Comparison of ENCODE assay signal across 8 mouse cellular contexts in genomic region chr4:138708636-138709035, GRCm38 (mm10). TPM values are rescaled to one million over a fixed set of nuclear protein-coding genes. Genes with fewer than 3 reads are reported as not detected.
DNase-seq lines count a peak whose midpoint lies in the region; ATAC-seq and TF ChIP-seq lines count a peak whose summit lies in the region.

No protein-coding gene starts in this region.

- H3K9ac ChIP-seq in liver, embryonic 14.5 days (replicated peaks), result no peak overlapping the region
- no peak overlapping the region for H3K9ac ChIP-seq in stomach, embryonic 14.5 days (replicated peaks; ENCODE audit: low read depth, low read length)

- H3K4me3 ChIP-seq in liver, embryonic 14.5 days (ENCODE audit: insufficient read depth in 1 of 2, low read depth in 2 of 2, low read length in 2 of 2), result no peak overlapping the region
- H3K4me3 ChIP-seq in stomach, embryonic 14.5 days (ENCODE audit: low read depth, low read length), result no peak overlapping the region

- H3K9me3 ChIP-seq in liver, embryonic 14.5 days (ENCODE audit: control insufficient read depth, low read length), result no peaks in the 10 kb centered on the region
- no peaks in the 10 kb centered on the region for H3K9me3 ChIP-seq in stomach, embryonic 14.5 days (ENCODE audit: control insufficient read depth, low read depth, low read length)

- peak; percentile 44 for TF ChIP-seq CTCF in liver, embryonic 14.5 days (IDR thresholded peaks at IDR 0.05; ENCODE audit: low read depth)

- H3K4me1 ChIP-seq in liver, embryonic 14.5 days (replicated peaks; ENCODE audit: control insufficient read depth in 2 of 2, insufficient read depth in 2 of 2, low read length in 1 of 2), result no peaks in the 10 kb centered on the region
- H3K4me1 ChIP-seq in stomach, embryonic 14.5 days (ENCODE audit: control insufficient read depth, insufficient read depth, low read length), result no peaks in the 10 kb centered on the region

- peak; percentile 65 to 72 for DNase-seq in layer of hippocampus, postnatal 10 days (ENCODE audit: low spot score in 2 of 2)
- no peak for DNase-seq in layer of hippocampus, postnatal 36 days
- peak; percentile 35 for DNase-seq in Muller cell, postnatal 12 days (ENCODE audit: inconsistent ontology term)
- DNase-seq in cerebellum, adult 9-11 months, result peak; percentile 81
- DNase-seq in heart, postnatal 14 days, result peak; percentile 61 to 73
- no peak for DNase-seq in liver, embryonic 14.5 days (ENCODE audit: low read depth in 3 of 3, low spot score in 3 of 3)
- DNase-seq in frontal cortex, postnatal 25 days (ENCODE audit: low spot score in 2 of 2), result no peak

- intact Hi-C loops in heart, postnatal 14 days (cut with DNase I), result loop anchor here (1.0 to 2.0 kb wide), 3 partner anchors 40 to 143 kb away; no protein-coding TSS in a partner anchor

- no peak for ATAC-seq in liver, embryonic 14.5 days (ENCODE audit: insufficient read depth)
- 0 out of 2 replicates have a peak, but pooled peaks have one; percentile 33 for ATAC-seq in stomach, embryonic 14.5 days (ENCODE audit: insufficient number of reproducible peaks, insufficient read depth, low FRiP score, low read depth)

- H3K27me3 ChIP-seq in liver, embryonic 14.5 days (ENCODE audit: control insufficient read depth, insufficient read depth, low read length), result no peaks in the 10 kb centered on the region
- H3K27me3 ChIP-seq in stomach, embryonic 14.5 days (ENCODE audit: control insufficient read depth, insufficient read depth, low read length), result no peaks in the 10 kb centered on the region

- WGBS in liver, embryonic 14.5 days (ENCODE audit: insufficient replicate concordance), result 6% methylated on average over 7 of the region's 7 CpGs
- 10% methylated on average over 7 of the region's 7 CpGs for WGBS in stomach, embryonic 14.5 days

- H3K36me3 ChIP-seq in liver, embryonic 14.5 days (replicated peaks; ENCODE audit: control insufficient read depth, insufficient read depth, low read depth), result no peaks in the 10 kb centered on the region
- H3K36me3 ChIP-seq in stomach, embryonic 14.5 days (ENCODE audit: control insufficient read depth, insufficient read depth, low read length), result no peaks in the 10 kb centered on the region

- no peak overlapping the region for H3K27ac ChIP-seq in liver, embryonic 14.5 days
- H3K27ac ChIP-seq in stomach, embryonic 14.5 days (ENCODE audit: low read length), result no peak overlapping the region

- H3K4me2 ChIP-seq in liver, embryonic 14.5 days (ENCODE audit: low read depth), result no peak overlapping the region
- H3K4me2 ChIP-seq in stomach, embryonic 14.5 days (replicated peaks; ENCODE audit: low read depth, low read length), result no peak overlapping the region

- TF ChIP-seq EP300 in liver, embryonic 14.5 days (IDR thresholded peaks at IDR 0.05; ENCODE audit: low read depth), result no peak

RNA-seq across cellular contexts. Expression of gene Pla2g2c, which starts 16.0 kb away (rescaled TPM):
- not detected for total RNA-seq in layer of hippocampus, postnatal 10 days (2021)
- total RNA-seq in layer of hippocampus, postnatal 36 days (2021), result under 1 TPM; 0.10 to 0.22 TPM
- total RNA-seq in heart, postnatal 14 days (2021), result not detected
- polyA plus RNA-seq in liver, embryonic 14.5 days (2012; rRNA removed), result 0.01 TPM in 1 of 2 replicates, not detected in the other
- not detected in 2 replicates for polyA plus RNA-seq in liver, embryonic 14.5 days (2014; fragmentation: Nextera tagmentation; extraction: Ambion mirVana)
- 0.14 TPM in 1 of 2 replicates, not detected in the other for polyA plus RNA-seq in stomach, embryonic 14.5 days (2014; fragmentation: Nextera tagmentation; extraction: Ambion mirVana)

RNA-seq across cellular contexts. Expression of gene Ubxn10, which starts 28.3 kb away (rescaled TPM):
- 1 to 10 TPM; 1.7 to 2.1 TPM for total RNA-seq in layer of hippocampus, postnatal 10 days (2021)
- total RNA-seq in layer of hippocampus, postnatal 36 days (2021), result 1 to 10 TPM in 1 of 2 experiments, under 1 TPM in 1; 0.80 to 1.2 TPM
- 1 to 10 TPM in 1 of 2 experiments, under 1 TPM in 1; 0.93 to 1.7 TPM for total RNA-seq in heart, postnatal 14 days (2021)
- polyA plus RNA-seq in liver, embryonic 14.5 days (2012; rRNA removed), result 0.04 and 0.06 TPM in 2 replicates
- polyA plus RNA-seq in liver, embryonic 14.5 days (2014; fragmentation: Nextera tagmentation; extraction: Ambion mirVana), result 0.09 and 0.11 TPM in 2 replicates
- polyA plus RNA-seq in stomach, embryonic 14.5 days (2014; fragmentation: Nextera tagmentation; extraction: Ambion mirVana), result 0.97 and 1.3 TPM in 2 replicates

RNA-seq across cellular contexts. Expression of gene Pla2g2f, which starts 48.8 kb away (rescaled TPM):
- total RNA-seq in layer of hippocampus, postnatal 10 days (2021), result not detected
- 1 to 10 TPM; 1.2 to 1.9 TPM for total RNA-seq in layer of hippocampus, postnatal 36 days (2021)
- total RNA-seq in heart, postnatal 14 days (2021), result under 1 TPM; 0.20 to 0.36 TPM
- 0.02 TPM in 2 replicates for polyA plus RNA-seq in liver, embryonic 14.5 days (2012; rRNA removed)
- polyA plus RNA-seq in liver, embryonic 14.5 days (2014; fragmentation: Nextera tagmentation; extraction: Ambion mirVana), result not detected in 2 replicates
- 0.16 and 0.29 TPM in 2 replicates for polyA plus RNA-seq in stomach, embryonic 14.5 days (2014; fragmentation: Nextera tagmentation; extraction: Ambion mirVana)

Comparison
In these comparisons a context has a peak if more than half of its experiments do, and no peak if none do; other contexts are left out.
1. DNase-seq: peak in layer of hippocampus, postnatal 10 days (2 of 2), Muller cell, postnatal 12 days (single experiment), cerebellum, adult 9-11 months (single experiment) and heart, postnatal 14 days (2 of 2); none in layer of hippocampus, postnatal 36 days (0 of 2), liver, embryonic 14.5 days (0 of 3) and frontal cortex, postnatal 25 days (0 of 2).